Mouse (Mus musculus) ovary, adult 2 months (tissue): ENCODE measurements around the gene C2. TPM values are rescaled to one million over a fixed set of nuclear protein-coding genes. Genes with fewer than 3 reads are reported as not detected.

ENCODE experiments used
- polyA plus RNA-seq: library from polyadenylated mRNA; depleted of rRNA; stranded (reverse); fragments of >200 nt; gene quantifications from 2 replicates; pipeline ENCODE4 v1.2.3, GENCODE M21; 2012; rRNA removed

Gene C2
- 44.6 and 48.4 TPM in 2 replicates for polyA plus RNA-seq

DNA sequence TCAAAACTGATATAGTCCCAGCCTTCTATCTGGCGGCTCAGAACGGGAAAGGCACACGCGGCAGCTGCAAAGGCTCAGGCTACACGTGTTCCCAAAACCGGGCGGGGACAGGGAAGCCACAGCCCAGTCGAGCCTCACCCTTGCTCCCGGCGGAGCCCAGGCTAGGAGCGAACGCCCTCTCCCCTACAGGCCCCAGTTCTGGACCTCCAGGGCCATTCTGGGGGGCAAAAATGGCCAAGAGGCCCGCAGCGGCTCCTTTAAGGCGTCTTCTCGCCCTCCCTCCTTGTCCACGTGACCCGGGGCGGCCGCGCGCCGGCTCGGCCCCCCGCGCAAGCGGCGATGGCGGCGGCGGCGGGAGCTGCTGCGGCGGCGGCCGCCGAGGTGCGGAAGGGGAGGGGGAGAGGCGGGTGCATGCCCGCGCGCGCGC lies at the start of gene C2, which contains the start of gene Ehmt2:
Gene C2 (minus strand): TSS at position 106 of the 427 bp plus-strand sequence.
Gene Ehmt2 (plus strand): TSS at position 310 of the 427 bp plus-strand sequence.

GRCm38 (mm10) chr17:34931061-34931734 lies 33.1 kb upstream of the C2 start, which contains the start of gene Neu1:
Neu1 (plus strand) TSS chr17:34931253.

DNA sequence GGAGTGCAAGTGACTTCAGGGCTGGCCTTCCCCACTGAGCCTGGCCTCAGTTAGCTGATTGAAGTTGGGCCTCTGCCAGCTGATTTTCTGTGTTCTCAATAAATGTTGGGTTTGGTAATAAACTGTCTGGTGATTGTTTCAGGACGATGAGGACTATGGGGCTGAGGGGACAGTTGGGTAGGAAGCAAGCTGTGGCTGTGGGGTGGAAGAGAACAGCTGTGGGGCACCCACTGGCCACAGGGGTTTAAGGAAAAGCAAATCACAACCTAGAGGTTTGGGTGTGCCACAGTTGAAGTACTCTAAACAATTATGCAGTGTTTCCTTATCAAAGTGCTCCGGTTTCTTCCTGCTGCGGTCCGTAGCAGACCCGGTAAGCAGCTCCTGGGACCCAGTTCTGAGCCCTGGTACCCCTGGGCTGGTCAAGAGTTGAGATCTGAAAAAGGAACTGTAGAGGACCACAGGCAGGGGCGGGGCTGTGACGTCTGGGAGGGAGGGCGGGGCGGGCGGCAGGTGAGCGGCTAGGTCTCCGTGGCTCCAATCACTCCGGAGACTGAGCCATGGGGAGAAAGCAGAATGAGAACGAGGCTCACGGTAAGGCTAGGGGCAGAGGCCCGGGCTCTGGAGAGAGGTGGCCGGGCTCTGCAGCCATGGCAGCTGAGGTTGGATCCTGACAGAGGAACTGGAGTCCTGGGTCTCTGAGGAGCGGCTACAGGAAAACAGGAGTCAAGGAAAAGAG lies 16.0 kb upstream of the C2 start, which contains the start of gene Slc44a4:
Gene Slc44a4 (plus strand): TSS at position 537 of the 736 bp plus-strand sequence.

GRCm38 (mm10) chr17:34881683-34882310 lies 16.3 kb downstream of the C2 start, which contains the start of gene Gm20547:
Gm20547 (minus strand) TSS chr17:34882042.

DNA sequence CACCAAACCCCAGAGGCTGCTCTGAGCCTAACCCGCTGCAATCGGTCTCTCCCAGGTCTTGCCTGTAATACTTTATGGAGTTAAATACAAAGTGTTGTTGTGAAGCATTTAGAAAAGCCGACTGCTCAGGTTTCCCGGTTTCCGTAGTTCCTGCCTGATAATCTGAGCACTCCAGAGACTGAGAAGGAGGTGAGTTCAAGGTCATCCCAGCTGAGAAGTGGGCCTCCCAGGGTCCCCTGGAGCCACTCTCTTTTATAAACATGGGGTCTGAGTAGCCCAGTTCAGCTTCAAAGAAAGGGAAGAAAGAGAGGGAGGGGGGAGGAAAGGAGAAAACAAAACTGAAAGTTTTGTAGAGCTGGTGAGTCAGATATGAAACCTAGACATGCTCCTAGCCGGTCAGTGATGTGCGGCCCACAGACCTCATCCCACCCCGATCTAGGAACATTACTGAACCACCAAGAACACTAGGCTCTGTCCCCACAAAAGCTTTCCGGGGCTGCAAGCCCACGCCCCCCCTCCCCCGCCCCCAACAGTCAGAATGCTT lies 18.7 kb downstream of the C2 start, which contains the start of gene Zbtb12:
Gene Zbtb12 (plus strand): TSS at position 148 of the 544 bp plus-strand sequence.

DNA sequence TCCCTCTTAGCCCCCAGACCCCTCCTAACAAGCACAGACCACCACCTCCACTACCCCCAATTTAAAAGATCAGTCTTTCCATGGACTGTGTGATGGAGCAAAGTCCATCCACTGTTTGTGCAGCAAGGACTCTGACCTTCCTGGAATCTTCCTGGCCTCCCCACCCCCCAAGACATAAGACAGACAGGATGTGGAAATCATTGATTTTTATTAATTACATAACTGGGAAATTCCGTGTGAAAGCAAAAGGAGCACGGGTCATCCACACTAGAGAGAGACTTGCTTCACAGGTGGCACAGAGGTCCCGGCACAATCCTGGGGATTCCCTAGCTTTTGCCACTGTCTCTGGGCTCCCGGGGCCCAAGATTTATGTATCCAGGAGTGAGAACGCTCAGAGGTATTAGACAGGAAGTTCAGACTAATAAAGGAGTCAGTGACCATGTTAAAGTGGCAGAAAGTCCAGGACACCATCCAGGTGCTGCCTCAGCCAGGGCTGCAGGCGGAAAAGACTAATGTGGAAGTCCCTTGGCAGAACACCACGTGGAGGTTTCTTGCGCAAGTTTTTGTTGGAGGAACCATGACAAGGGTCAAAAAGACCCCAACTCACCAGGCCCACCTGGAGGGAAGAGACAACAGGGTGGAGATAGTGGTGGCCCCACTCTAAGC lies 35.5 kb downstream of the C2 start, which contains the start of gene Cfb:
Gene Cfb (minus strand): TSS at position 103 of the 666 bp plus-strand sequence.

GRCm38 (mm10) chr17:34849722-34850516 lies 48.1 kb downstream of the C2 start, which contains the start of the genes Skiv2l and Nelfe:
Skiv2l (minus strand) TSS chr17:34850210.
Nelfe (plus strand) TSS chr17:34850391.

GRCm38 (mm10) chr17:34836856-34837221 lies 61.2 kb downstream of the C2 start, which contains the start of the genes Stk19 and Dxo:
Stk19 (minus strand) TSS chr17:34836945.
Dxo (plus strand) TSS chr17:34837019.

Other genes with a start within 250 kb of the C2 start
- gene Tnxb, start 227.7 kb downstream of the C2 start, polyA plus RNA-seq = 47.5 and 63.3 TPM in 2 replicates
- 35.2 and 35.5 TPM in 2 replicates for gene C4b, start 154.4 kb downstream of the C2 start, polyA plus RNA-seq
- gene Cyp21a1, start 93.7 kb downstream of the C2 start, polyA plus RNA-seq = 1.5 and 2.7 TPM in 2 replicates
- gene Stk19, start 61.3 kb downstream of the C2 start, polyA plus RNA-seq = 56.5 and 60.0 TPM in 2 replicates
- gene Dxo, start 61.2 kb downstream of the C2 start, polyA plus RNA-seq = 45.2 and 55.1 TPM in 2 replicates
- 114 and 120 TPM in 2 replicates for gene Skiv2l, start 48.1 kb downstream of the C2 start, polyA plus RNA-seq
- gene Nelfe, start 47.9 kb downstream of the C2 start, polyA plus RNA-seq = 24.5 and 28.4 TPM in 2 replicates
- gene Cfb, start 35.7 kb downstream of the C2 start, polyA plus RNA-seq = 16.7 and 26.4 TPM in 2 replicates
- gene Zbtb12, start 18.8 kb downstream of the C2 start, polyA plus RNA-seq = 31.4 and 37.2 TPM in 2 replicates
- gene Gm20547, start 16.2 kb downstream of the C2 start, polyA plus RNA-seq = 0.06 TPM in 1 of 2 replicates, not detected in the other
- gene Ehmt2, start 204 bp upstream of the C2 start, polyA plus RNA-seq = 397 and 463 TPM in 2 replicates
- 10.4 and 10.5 TPM in 2 replicates for gene Slc44a4, start 16.2 kb upstream of the C2 start, polyA plus RNA-seq
- gene Neu1, start 33.0 kb upstream of the C2 start, polyA plus RNA-seq = 41.7 and 43.1 TPM in 2 replicates
- gene Hspa1b, start 61.0 kb upstream of the C2 start, polyA plus RNA-seq = 132 and 153 TPM in 2 replicates
- gene Gm20481, start 71.6 kb upstream of the C2 start, polyA plus RNA-seq = 1.1 TPM in 1 of 2 replicates, not detected in the other
- 71.2 and 74.4 TPM in 2 replicates for gene Hspa1a, start 73.9 kb upstream of the C2 start, polyA plus RNA-seq
- 0.28 and 0.47 TPM in 2 replicates for gene Hspa1l, start 74.4 kb upstream of the C2 start, polyA plus RNA-seq
- 107 and 128 TPM in 2 replicates for gene Lsm2, start 83.6 kb upstream of the C2 start, polyA plus RNA-seq
- gene Vars, start 102.7 kb upstream of the C2 start, polyA plus RNA-seq = 349 and 387 TPM in 2 replicates
- gene Vwa7, start 118.3 kb upstream of the C2 start, polyA plus RNA-seq = 1.6 and 1.7 TPM in 2 replicates
- 2.2 and 3.1 TPM in 2 replicates for gene Sapcd1, start 129.8 kb upstream of the C2 start, polyA plus RNA-seq
- gene Msh5, start 148.5 kb upstream of the C2 start, polyA plus RNA-seq = 2.8 and 3.2 TPM in 2 replicates
- 134 and 150 TPM in 2 replicates for gene Clic1, start 151.7 kb upstream of the C2 start, polyA plus RNA-seq
- 113 and 116 TPM in 2 replicates for gene Ddah2, start 160.8 kb upstream of the C2 start, polyA plus RNA-seq
- gene Ly6g6c, start 167.1 kb upstream of the C2 start, polyA plus RNA-seq = not detected in 2 replicates
- 0.25 and 0.36 TPM in 2 replicates for gene Mpig6b, start 167.9 kb upstream of the C2 start, polyA plus RNA-seq
- gene Ly6g6e, start 178.6 kb upstream of the C2 start, polyA plus RNA-seq = 13.7 and 17.0 TPM in 2 replicates
- 7.4 and 8.5 TPM in 2 replicates for gene Ly6g6d, start 179.8 kb upstream of the C2 start, polyA plus RNA-seq
- not detected in 2 replicates for gene Ly6g6f, start 187.3 kb upstream of the C2 start, polyA plus RNA-seq
- 223 and 260 TPM in 2 replicates for gene Abhd16a, start 191.0 kb upstream of the C2 start, polyA plus RNA-seq
- not detected in 2 replicates for gene Ly6g5c, start 210.0 kb upstream of the C2 start, polyA plus RNA-seq
- 1.5 and 2.3 TPM in 2 replicates for gene Ly6g5b, start 217.2 kb upstream of the C2 start, polyA plus RNA-seq
- gene Gpank1, start 223.2 kb upstream of the C2 start, polyA plus RNA-seq = 17.4 and 20.2 TPM in 2 replicates
- gene Csnk2b, start 223.8 kb upstream of the C2 start, polyA plus RNA-seq = 246 and 449 TPM in 2 replicates
- 7.9 and 13.4 TPM in 2 replicates for gene D17H6S53E, start 228.1 kb upstream of the C2 start, polyA plus RNA-seq
- 0.16 and 0.37 TPM in 2 replicates for gene Apom, start 233.8 kb upstream of the C2 start, polyA plus RNA-seq
- gene Bag6, start 236.9 kb upstream of the C2 start, polyA plus RNA-seq = 379 and 401 TPM in 2 replicates